Comparison of ENCODE assay signal across 8 mouse cellular contexts in genomic region chr7:116034282-116034758, GRCm38 (mm10). TPM values are rescaled to one million over a fixed set of nuclear protein-coding genes. Genes with fewer than 3 reads are reported as not detected.
DNase-seq lines count a peak whose midpoint lies in the region; ATAC-seq and TF ChIP-seq lines count a peak whose summit lies in the region.

No protein-coding gene starts in this region.

- peaks cover 27% of the 10 kb centered on the region; the same call in 1 of the 2 replicates for H3K9me3 ChIP-seq in erythroblast, embryonic 14.5 days (ENCODE audit: control insufficient read depth, low read length)
- H3K9me3 ChIP-seq in forebrain, postnatal 0 days (ENCODE audit: low read length) = no peaks in the 10 kb centered on the region
- no peaks in the 10 kb centered on the region for H3K9me3 ChIP-seq in hindbrain, embryonic 12.5 days (replicated peaks)
- H3K9me3 ChIP-seq in limb, embryonic 11.5 days (ENCODE audit: control insufficient read depth, low read length) = no peaks in the 10 kb centered on the region
- H3K9me3 ChIP-seq in midbrain, embryonic 13.5 days = no peaks in the 10 kb centered on the region

- H3K36me3 ChIP-seq in erythroblast, embryonic 14.5 days (ENCODE audit: control insufficient read depth) = no peaks in the 10 kb centered on the region
- no peaks in the 10 kb centered on the region for H3K36me3 ChIP-seq in forebrain, postnatal 0 days (ENCODE audit: insufficient read depth)
- no peaks in the 10 kb centered on the region for H3K36me3 ChIP-seq in hindbrain, embryonic 12.5 days
- no peaks in the 10 kb centered on the region for H3K36me3 ChIP-seq in limb, embryonic 11.5 days (ENCODE audit: control insufficient read depth, insufficient read depth, low read length)
- H3K36me3 ChIP-seq in midbrain, embryonic 13.5 days = no peaks in the 10 kb centered on the region

- H3K4me2 ChIP-seq in forebrain, postnatal 0 days (ENCODE audit: low read depth) = peak overlapping the region; percentile 100
- peak overlapping the region; percentile 98 for H3K4me2 ChIP-seq in hindbrain, embryonic 12.5 days (replicated peaks)
- H3K4me2 ChIP-seq in limb, embryonic 11.5 days (ENCODE audit: low read depth, severe bottlenecking) = peak overlapping the region; percentile 99
- peak overlapping the region; percentile 99 for H3K4me2 ChIP-seq in midbrain, embryonic 13.5 days (replicated peaks)

- TF ChIP-seq CTCF in forebrain, postnatal 0 days (IDR thresholded peaks at IDR 0.05; ENCODE audit: low read depth) = no peak

- H3K9ac ChIP-seq in forebrain, postnatal 0 days = peak overlapping the region; percentile 38
- H3K9ac ChIP-seq in hindbrain, embryonic 12.5 days = peak overlapping the region; percentile 69
- peak overlapping the region; percentile 85 for H3K9ac ChIP-seq in limb, embryonic 11.5 days (ENCODE audit: low read length)
- peak overlapping the region; percentile 76 for H3K9ac ChIP-seq in midbrain, embryonic 13.5 days (replicated peaks)

- no peak for ATAC-seq in erythroblast, adult 5-6 weeks (replicated peaks; ENCODE audit: low FRiP score, poor library complexity, severe bottlenecking)
- ATAC-seq in forebrain, postnatal 0 days = peak; percentile 37
- ATAC-seq in hindbrain, embryonic 12.5 days (ENCODE audit: low FRiP score) = peak; percentile 35
- no peak; the same call in 1 of the 2 replicates for ATAC-seq in limb, embryonic 11.5 days (ENCODE audit: insufficient number of reproducible peaks, low FRiP score, low TSS enrichment, low read depth)
- peak; percentile 64 for ATAC-seq in midbrain, embryonic 13.5 days

- peak overlapping the region; percentile 81 for H3K27ac ChIP-seq in forebrain, postnatal 0 days (ENCODE audit: low read depth, low read length)
- peak overlapping the region; percentile 81 for H3K27ac ChIP-seq in hindbrain, embryonic 12.5 days
- H3K27ac ChIP-seq in limb, embryonic 11.5 days (replicated peaks; ENCODE audit: low read depth, low read length) = peak overlapping the region; percentile 83
- H3K27ac ChIP-seq in midbrain, embryonic 13.5 days = peak overlapping the region; percentile 83

- peaks cover 100% of the 10 kb centered on the region for H3K27me3 ChIP-seq in erythroblast, embryonic 14.5 days (ENCODE audit: control insufficient read depth)
- H3K27me3 ChIP-seq in forebrain, postnatal 0 days (ENCODE audit: insufficient read depth, low read length) = peaks cover 32% of the 10 kb centered on the region
- peaks cover 64% of the 10 kb centered on the region for H3K27me3 ChIP-seq in hindbrain, embryonic 12.5 days
- H3K27me3 ChIP-seq in limb, embryonic 11.5 days (ENCODE audit: control insufficient read depth, insufficient read depth, low read length) = peaks cover 34% of the 10 kb centered on the region
- peaks cover 56% of the 10 kb centered on the region for H3K27me3 ChIP-seq in midbrain, embryonic 13.5 days

- WGBS in forebrain, postnatal 0 days = under 1% methylated on average over 25 of the region's 25 CpGs
- under 1% methylated on average over 25 of the region's 25 CpGs for WGBS in hindbrain, embryonic 12.5 days
- under 1% methylated on average over 23 of the region's 25 CpGs for WGBS in limb, embryonic 11.5 days
- under 1% methylated on average over 25 of the region's 25 CpGs for WGBS in midbrain, embryonic 13.5 days

- DNase-seq in adrenal gland, adult 8-10 months = peak; percentile 47
- DNase-seq in forebrain, postnatal 0 days = peak; percentile 70
- DNase-seq in limb, embryonic 11.5 days (ENCODE audit: low spot score) = peak; percentile 70
- peak; percentile 85 for DNase-seq in yolk sac, embryonic 10.5 days (ENCODE audit: low spot score)

- peaks cover 47% of the 10 kb centered on the region for H3K4me1 ChIP-seq in erythroblast, embryonic 14.5 days (ENCODE audit: control insufficient read depth)
- peaks cover 20% of the 10 kb centered on the region for H3K4me1 ChIP-seq in forebrain, postnatal 0 days (ENCODE audit: insufficient read depth)
- peaks cover 45% of the 10 kb centered on the region for H3K4me1 ChIP-seq in hindbrain, embryonic 12.5 days
- H3K4me1 ChIP-seq in limb, embryonic 11.5 days (ENCODE audit: control insufficient read depth, insufficient read depth, low read length) = peaks cover 15% of the 10 kb centered on the region
- H3K4me1 ChIP-seq in midbrain, embryonic 13.5 days (replicated peaks) = peaks cover 72% of the 10 kb centered on the region

- peak overlapping the region; percentile 79 for H3K4me3 ChIP-seq in erythroblast, embryonic 14.5 days (replicated peaks)
- H3K4me3 ChIP-seq in forebrain, postnatal 0 days (ENCODE audit: low read depth, low read length) = peak overlapping the region; percentile 50
- H3K4me3 ChIP-seq in hindbrain, embryonic 12.5 days = peak overlapping the region; percentile 55
- H3K4me3 ChIP-seq in limb, embryonic 11.5 days (ENCODE audit: low read depth, low read length) = peak overlapping the region; percentile 63
- peak overlapping the region; percentile 69 for H3K4me3 ChIP-seq in midbrain, embryonic 13.5 days (replicated peaks)

RNA-seq across cellular contexts. Expression of gene Sox6, which starts 4.3 kb away (rescaled TPM):
- 3.3 and 3.7 TPM in 2 replicates for polyA plus RNA-seq in erythroblast, embryonic 14.5 days (2012)
- 968 and 1,053 TPM in 2 replicates for total RNA-seq in erythroblast, adult 5-6 weeks (2015; ENCODE audit: low replicate concordance)
- 1,059 and 1,241 TPM in 2 replicates for total RNA-seq in erythroblast, adult 5-6 weeks (2017; ENCODE audit: low replicate concordance)
- total RNA-seq in adrenal gland, adult 8-10 months (2022) = 10 to 100 TPM; 10.8 to 17.3 (median 12.6) TPM
- 33.1 and 64.7 TPM in 2 replicates for total RNA-seq in forebrain, postnatal 0 days (2014; rRNA removed)
- 26.5 and 46.2 TPM in 2 replicates for polyA plus RNA-seq in forebrain, postnatal 0 days (2015; fragmentation: Nextera tagmentation; extraction: Ambion mirVana)
- polyA plus RNA-seq in hindbrain, embryonic 12.5 days (2016; fragmentation: Nextera tagmentation; extraction: Ambion mirVana) = 50.9 and 55.3 TPM in 2 replicates
- polyA plus RNA-seq in limb, embryonic 11.5 days (2014; fragmentation: Nextera tagmentation; extraction: Ambion mirVana) = 45.4 and 58.1 TPM in 2 replicates
- polyA plus RNA-seq in midbrain, embryonic 13.5 days (2015; fragmentation: Nextera tagmentation; extraction: Ambion mirVana) = 50.0 and 57.2 TPM in 2 replicates

RNA-seq across cellular contexts. Expression of gene 1110004F10Rik, which starts 4.9 kb away (rescaled TPM):
- polyA plus RNA-seq in erythroblast, embryonic 14.5 days (2012) = 4.2 and 5.1 TPM in 2 replicates
- total RNA-seq in erythroblast, adult 5-6 weeks (2015; ENCODE audit: low replicate concordance) = 35.3 and 55.5 TPM in 2 replicates
- total RNA-seq in erythroblast, adult 5-6 weeks (2017; ENCODE audit: low replicate concordance) = 47.5 and 49.9 TPM in 2 replicates
- 100 to 1,000 TPM; 101 to 138 (median 123) TPM for total RNA-seq in adrenal gland, adult 8-10 months (2022)
- total RNA-seq in forebrain, postnatal 0 days (2014; rRNA removed) = 211 and 229 TPM in 2 replicates
- 431 and 439 TPM in 2 replicates for polyA plus RNA-seq in forebrain, postnatal 0 days (2015; fragmentation: Nextera tagmentation; extraction: Ambion mirVana)
- 283 and 308 TPM in 2 replicates for polyA plus RNA-seq in hindbrain, embryonic 12.5 days (2016; fragmentation: Nextera tagmentation; extraction: Ambion mirVana)
- polyA plus RNA-seq in limb, embryonic 11.5 days (2014; fragmentation: Nextera tagmentation; extraction: Ambion mirVana) = 366 and 382 TPM in 2 replicates
- 335 and 371 TPM in 2 replicates for polyA plus RNA-seq in midbrain, embryonic 13.5 days (2015; fragmentation: Nextera tagmentation; extraction: Ambion mirVana)

RNA-seq across cellular contexts. Expression of gene Gm4353, which starts 50.1 kb away (rescaled TPM):
- 0.03 and 0.33 TPM in 2 replicates for polyA plus RNA-seq in erythroblast, embryonic 14.5 days (2012)
- total RNA-seq in erythroblast, adult 5-6 weeks (2015; ENCODE audit: low replicate concordance) = not detected in 2 replicates
- 0.77 and 1.1 TPM in 2 replicates for total RNA-seq in erythroblast, adult 5-6 weeks (2017; ENCODE audit: low replicate concordance)
- total RNA-seq in adrenal gland, adult 8-10 months (2022) = 1 to 10 TPM; 3.4 to 7.7 (median 5.0) TPM
- total RNA-seq in forebrain, postnatal 0 days (2014; rRNA removed) = 0.76 and 0.92 TPM in 2 replicates
- polyA plus RNA-seq in forebrain, postnatal 0 days (2015; fragmentation: Nextera tagmentation; extraction: Ambion mirVana) = 0.31 and 0.53 TPM in 2 replicates
- 0.41 and 0.90 TPM in 2 replicates for polyA plus RNA-seq in hindbrain, embryonic 12.5 days (2016; fragmentation: Nextera tagmentation; extraction: Ambion mirVana)
- polyA plus RNA-seq in limb, embryonic 11.5 days (2014; fragmentation: Nextera tagmentation; extraction: Ambion mirVana) = 1.1 and 1.8 TPM in 2 replicates
- polyA plus RNA-seq in midbrain, embryonic 13.5 days (2015; fragmentation: Nextera tagmentation; extraction: Ambion mirVana) = 0.87 and 0.89 TPM in 2 replicates

Comparison
In these comparisons a context has a peak if more than half of its experiments do, and no peak if none do; other contexts are left out.
1. ATAC-seq: peak in forebrain, postnatal 0 days (single experiment), hindbrain, embryonic 12.5 days (single experiment) and midbrain, embryonic 13.5 days (single experiment); none in erythroblast, adult 5-6 weeks (single experiment) and limb, embryonic 11.5 days (single experiment).
2. RNA of gene 1110004F10Rik, which starts 4.9 kb away (polyA plus RNA-seq): 431 to 439 TPM in forebrain, postnatal 0 days, 366 to 382 TPM in limb, embryonic 11.5 days, 335 to 371 TPM in midbrain, embryonic 13.5 days and 283 to 308 TPM in hindbrain, embryonic 12.5 days; 4.2 to 5.1 TPM in erythroblast, embryonic 14.5 days; every median in the first group is over 10 times any median in the second.
3. Peak in every context shown above with its lines, with median percentiles within 50 percentile points of each other: H3K4me3 ChIP-seq, DNase-seq, H3K27ac ChIP-seq, H3K4me2 ChIP-seq and H3K9ac ChIP-seq.